Comparison of ENCODE assay signal across 20 mouse cellular contexts in genomic region chr13:9419213-9419612, GRCm38 (mm10).
DNase-seq lines count a peak whose midpoint lies in the region; ATAC-seq and TF ChIP-seq lines count a peak whose summit lies in the region.
"Had no signal": no experiment of that assay in that cellular context is flagged by ENCODE, and none has a peak within 500 bp of the region (broad histone marks: within the 10 kb centered on the region; RNA-seq: fewer than 3 reads in every experiment).

No protein-coding gene starts in this region.

- no peak for ATAC-seq in lung, postnatal 0 days
- peak; percentile 72 for ATAC-seq in common myeloid progenitor, adult 5-6 weeks (replicated peaks; ENCODE audit: low read depth, poor library complexity, severe bottlenecking)
- ATAC-seq in megakaryocyte progenitor cell, adult 5-6 weeks (replicated peaks; ENCODE audit: poor library complexity), result peak; percentile 87
- ATAC-seq in megakaryocyte-erythroid progenitor cell, adult 5-6 weeks (replicated peaks; ENCODE audit: low FRiP score, low TSS enrichment, poor library complexity, severe bottlenecking), result no peak
- ATAC-seq: forebrain, embryonic 14.5 days; forebrain, postnatal 0 days; Patski had no signal

- H3K9ac ChIP-seq in lung, postnatal 0 days (replicated peaks; ENCODE audit: low read depth), result no peak overlapping the region
- H3K9ac ChIP-seq: embryonic facial prominence, embryonic 12.5 days; embryonic facial prominence, embryonic 15.5 days; forebrain, postnatal 0 days; heart, embryonic 13.5 days; hindbrain, embryonic 12.5 days; hindbrain, embryonic 15.5 days had no signal

- H3K4me1 ChIP-seq in lung, postnatal 0 days (ENCODE audit: insufficient read depth, low read depth, low read length), result peaks cover 4% of the 10 kb centered on the region; the same call in 1 of the 2 replicates
- H3K4me1 ChIP-seq: embryonic facial prominence, embryonic 12.5 days; embryonic facial prominence, embryonic 15.5 days; hindbrain, embryonic 12.5 days had no signal

- no peaks in the 10 kb centered on the region for H3K27me3 ChIP-seq in lung, postnatal 0 days (replicated peaks; ENCODE audit: insufficient read depth, low read length)
- H3K27me3 ChIP-seq: embryonic facial prominence, embryonic 12.5 days; embryonic facial prominence, embryonic 15.5 days; heart, embryonic 13.5 days; hindbrain, embryonic 12.5 days; hindbrain, embryonic 15.5 days; Patski had no signal

- no peaks in the 10 kb centered on the region for H3K9me3 ChIP-seq in lung, postnatal 0 days (ENCODE audit: low read length)
- H3K9me3 ChIP-seq: embryonic facial prominence, embryonic 12.5 days; embryonic facial prominence, embryonic 15.5 days; heart, embryonic 13.5 days; hindbrain, embryonic 12.5 days; hindbrain, embryonic 15.5 days had no signal

- no peak for TF ChIP-seq CTCF in lung, postnatal 0 days (IDR thresholded peaks at IDR 0.05)

- no peak for TF ChIP-seq EP300 in lung, postnatal 0 days (IDR thresholded peaks at IDR 0.05)

- intact Hi-C loops in left cerebral cortex, postnatal 4 days (cut with DNase I), result no loop called here

- H3K4me3 ChIP-seq in lung, postnatal 0 days (ENCODE audit: low read depth, low read length), result no peak overlapping the region
- H3K4me3 ChIP-seq: embryonic facial prominence, embryonic 12.5 days; embryonic facial prominence, embryonic 15.5 days; gastrocnemius, adult 2 months; heart, embryonic 13.5 days; hindbrain, embryonic 12.5 days; hindbrain, embryonic 15.5 days had no signal

- H3K36me3 ChIP-seq in lung, postnatal 0 days (ENCODE audit: insufficient read depth, low read length), result no peaks in the 10 kb centered on the region
- H3K36me3 ChIP-seq: embryonic facial prominence, embryonic 12.5 days; embryonic facial prominence, embryonic 15.5 days; heart, embryonic 13.5 days; hindbrain, embryonic 12.5 days; hindbrain, embryonic 15.5 days had no signal

- no peak overlapping the region for H3K4me2 ChIP-seq in lung, postnatal 0 days (replicated peaks; ENCODE audit: low read depth, low read length)
- H3K4me2 ChIP-seq: embryonic facial prominence, embryonic 12.5 days; embryonic facial prominence, embryonic 15.5 days; heart, embryonic 13.5 days; hindbrain, embryonic 12.5 days; hindbrain, embryonic 15.5 days had no signal

- DNase-seq in lung, postnatal 0 days (ENCODE audit: low spot score), result peak; percentile 27
- DNase-seq in lung, postnatal 36 days, result no peak
- no peak for DNase-seq in left cerebral cortex, postnatal 4 days
- DNase-seq: cerebellum, adult 18-20 months; cerebellum, adult 9-10 months; cerebellum, postnatal 14 days; forebrain, postnatal 0 days; gastrocnemius, adult 2 months; gastrocnemius, postnatal 25 days; heart, postnatal 14 days had no signal

- no peak overlapping the region for H3K27ac ChIP-seq in lung, postnatal 0 days (ENCODE audit: low read length)
- H3K27ac ChIP-seq: embryonic facial prominence, embryonic 12.5 days; embryonic facial prominence, embryonic 15.5 days; gastrocnemius, adult 2 months; heart, embryonic 13.5 days; hindbrain, embryonic 12.5 days; hindbrain, embryonic 15.5 days had no signal

Comparison
In these comparisons a context has a peak if more than half of its experiments do, and no peak if none do; other contexts are left out.
1. ATAC-seq: peak in common myeloid progenitor, adult 5-6 weeks (single experiment) and megakaryocyte progenitor cell, adult 5-6 weeks (single experiment); none in lung, postnatal 0 days (single experiment) and megakaryocyte-erythroid progenitor cell, adult 5-6 weeks (single experiment).